Mouse (Mus musculus) lung, embryonic 15.5 days (tissue): ENCODE measurements around the gene Olfr789. TPM values are rescaled to one million over a fixed set of nuclear protein-coding genes. Genes with fewer than 3 reads are reported as not detected.

Source experiments
- ATAC-seq: fragments of 200-750 bp; cut with Nextera tagmentation; 2 replicates; pipeline ENCODE4 v1.8.0; 2017; ENCODE audit warnings: moderate number of reproducible peaks, borderline replicate concordance; ENCODE audit not compliant: low FRiP score, low TSS enrichment; ENCODE audit errors: extremely low read depth
- H3K27ac ChIP-seq: fragments of 300-500 bp; sonication (generic); 2 replicates; pipeline ENCODE4 v1.5.1; 2015; ENCODE audit warnings: moderate library complexity, mild to moderate bottlenecking, inconsistent platforms
- H3K27me3 ChIP-seq: fragments of 300-500 bp; sonication (generic); 2 replicates; pipeline ENCODE4 v1.6.1; 2015; ENCODE audit warnings: inconsistent platforms
- H3K36me3 ChIP-seq: fragments of 300-500 bp; sonication (generic); 2 replicates; pipeline ENCODE4 v1.6.1; 2015; ENCODE audit warnings: inconsistent platforms
- H3K4me1 ChIP-seq: fragments of 300-500 bp; sonication (generic); 2 replicates; pipeline ENCODE4 v1.6.1; 2015; ENCODE audit warnings: inconsistent platforms
- H3K4me2 ChIP-seq: fragments of 300-500 bp; sonication (generic); 2 replicates; pipeline ENCODE4 v1.6.1; 2015; ENCODE audit warnings: inconsistent platforms, mild to moderate bottlenecking, moderate library complexity
- H3K4me3 ChIP-seq: fragments of 300-500 bp; sonication (generic); 2 replicates; pipeline ENCODE4 v1.5.1; 2015; ENCODE audit warnings: mild to moderate bottlenecking, inconsistent platforms
- H3K9ac ChIP-seq: fragments of 300-500 bp; sonication (generic); 2 replicates; pipeline ENCODE4 v1.6.1; 2015; ENCODE audit warnings: inconsistent platforms
- H3K9me3 ChIP-seq: fragments of 300-500 bp; sonication (generic); 2 replicates; pipeline ENCODE4 v1.6.1; 2016; ENCODE audit warnings: inconsistent platforms
- WGBS: fragments of 180-500 bp; shearing (Covaris S2); methylation state at CpG from one replicate; pipeline ENCODE4 v1.1.7; 2015; 5-methylcytosine and 5-hydroxymethylcytosine counted together
- polyA plus RNA-seq: library from polyadenylated mRNA; unstranded; fragments of >200 nt; fragmentation: Nextera tagmentation; extraction: Ambion mirVana; gene quantifications from 2 replicates; pipeline ENCODE4 v1.2.1, GENCODE M21; 2015

Olfr789 gene
- polyA plus RNA-seq = not detected in 2 replicates

- Histone ChIP-seq H3K36me3 (no peaks in the 10 kb centered on the region), H3K9ac (no peak within 1 kb of the TSS), H3K4me2 (no peak within 1 kb of the TSS), H3K4me3 (no peak within 1 kb of the TSS), H3K27me3 (no peaks in the 10 kb centered on the region), H3K27ac (no peak within 1 kb of the TSS), H3K4me1 (no peaks in the 10 kb centered on the region), H3K9me3 (no peaks in the 10 kb centered on the region)
- ATAC-seq = no peak
- WGBS = 37% methylated on average over 2 of the region's 2 CpGs
Measured at GRCm38 (mm10) chr10:129484452-129484851, at the start of gene Olfr789. TSS of gene Olfr789 (plus strand) at chr10:129484752.

GRCm38 (mm10) chr10:129461562-129461961 is 23.0 kb upstream of the Olfr789 start, which contains the start of gene Olfr787:
TSS of gene Olfr787 (plus strand) at chr10:129461862.
- Histone ChIP-seq H3K9ac (no peak within 1 kb of the TSS), H3K4me1 (no peaks in the 10 kb centered on the region), H3K27ac (no peak within 1 kb of the TSS), H3K4me2 (no peak within 1 kb of the TSS), H3K36me3 (no peaks in the 10 kb centered on the region), H3K9me3 (no peaks in the 10 kb centered on the region), H3K27me3 (no peaks in the 10 kb centered on the region), H3K4me3 (no peak within 1 kb of the TSS)
- ATAC-seq = no peak
- 79% methylated on average over 3 of the region's 3 CpGs for WGBS

- Histone ChIP-seq H3K27me3 (no peaks in the 10 kb centered on the region), H3K9ac (no peak within 1 kb of the TSS), H3K36me3 (no peaks in the 10 kb centered on the region), H3K9me3 (no peaks in the 10 kb centered on the region), H3K4me1 (no peaks in the 10 kb centered on the region), H3K4me2 (no peak within 1 kb of the TSS), H3K27ac (no peak within 1 kb of the TSS), H3K4me3 (no peak within 1 kb of the TSS)
- ATAC-seq = no peak
Measured at GRCm38 (mm10) chr10:129470698-129471097, 13.9 kb upstream of the Olfr789 start, which contains the start of gene Olfr788. TSS of gene Olfr788 (plus strand) at chr10:129470998.

GRCm38 (mm10) chr10:129473256-129473655 is 11.3 kb upstream of the Olfr789 start:
- H3K27me3 ChIP-seq = no peaks in the 10 kb centered on the region
- H3K36me3 ChIP-seq = no peaks in the 10 kb centered on the region
- no peak overlapping the region for H3K27ac ChIP-seq
- no peak overlapping the region for H3K9ac ChIP-seq
- no peak for ATAC-seq
- H3K4me1 ChIP-seq = no peaks in the 10 kb centered on the region
- H3K4me3 ChIP-seq = no peak overlapping the region
- no peaks in the 10 kb centered on the region for H3K9me3 ChIP-seq
- no peak overlapping the region for H3K4me2 ChIP-seq
- 57% methylated on average over 2 of the region's 2 CpGs for WGBS

GRCm38 (mm10) chr10:129473723-129474122 is 10.8 kb upstream of the Olfr789 start:
- H3K4me2 ChIP-seq = no peak overlapping the region
- H3K27ac ChIP-seq = no peak overlapping the region
- ATAC-seq = no peak
- no peaks in the 10 kb centered on the region for H3K9me3 ChIP-seq
- H3K4me1 ChIP-seq = no peaks in the 10 kb centered on the region
- H3K27me3 ChIP-seq = no peaks in the 10 kb centered on the region
- no peak overlapping the region for H3K4me3 ChIP-seq
- H3K9ac ChIP-seq = no peak overlapping the region
- no peaks in the 10 kb centered on the region for H3K36me3 ChIP-seq

GRCm38 (mm10) chr10:129490101-129490500 is 5.5 kb downstream of the Olfr789 start:
- Histone ChIP-seq H3K9ac (no peak overlapping the region), H3K27ac (no peak overlapping the region), H3K4me3 (no peak overlapping the region), H3K4me2 (no peak overlapping the region), H3K4me1 (no peaks in the 10 kb centered on the region), H3K9me3 (no peaks in the 10 kb centered on the region), H3K36me3 (no peaks in the 10 kb centered on the region), H3K27me3 (no peaks in the 10 kb centered on the region)
- no peak for ATAC-seq
- 83% methylated on average over 2 of the region's 2 CpGs for WGBS

GRCm38 (mm10) chr10:129498192-129498591 is 13.6 kb downstream of the Olfr789 start, which contains the start of gene Olfr790:
TSS of gene Olfr790 (plus strand) at chr10:129498492.
- Histone ChIP-seq H3K4me3 (no peak within 1 kb of the TSS), H3K9me3 (no peaks in the 10 kb centered on the region), H3K27me3 (no peaks in the 10 kb centered on the region), H3K36me3 (no peaks in the 10 kb centered on the region), H3K9ac (no peak within 1 kb of the TSS), H3K27ac (no peak within 1 kb of the TSS), H3K4me1 (no peaks in the 10 kb centered on the region), H3K4me2 (no peak within 1 kb of the TSS)
- ATAC-seq = no peak

GRCm38 (mm10) chr10:129521492-129521891 is 36.9 kb downstream of the Olfr789 start, which contains the start of gene Olfr791:
TSS of gene Olfr791 (plus strand) at chr10:129521792.
- 52% methylated on average over 3 of the region's 3 CpGs for WGBS
- H3K4me1 ChIP-seq = no peaks in the 10 kb centered on the region

GRCm38 (mm10) chr10:129538862-129539261 is 54.3 kb downstream of the Olfr789 start, which contains the start of gene Olfr792:
TSS of gene Olfr792 (plus strand) at chr10:129539162.
- no peak within 1 kb of the TSS for H3K9ac ChIP-seq
- 84% methylated on average over 1 of the region's 1 CpGs for WGBS
- H3K4me1 ChIP-seq = no peaks in the 10 kb centered on the region
- H3K4me2 ChIP-seq = no peak within 1 kb of the TSS
- no peak within 1 kb of the TSS for H3K4me3 ChIP-seq
- no peaks in the 10 kb centered on the region for H3K36me3 ChIP-seq
- no peaks in the 10 kb centered on the region for H3K27me3 ChIP-seq
- H3K27ac ChIP-seq = no peak within 1 kb of the TSS
- no peaks in the 10 kb centered on the region for H3K9me3 ChIP-seq
- no peak for ATAC-seq

More at GRCm38 (mm10) chr10:129521492-129521891, 36.9 kb downstream of the Olfr789 start, which contains the start of gene Olfr791:
- Histone ChIP-seq H3K4me2 (no peak within 1 kb of the TSS), H3K27me3 (no peaks in the 10 kb centered on the region), H3K36me3 (no peaks in the 10 kb centered on the region), H3K9me3 (no peaks in the 10 kb centered on the region), H3K9ac (no peak within 1 kb of the TSS), H3K4me3 (no peak within 1 kb of the TSS), H3K27ac (no peak within 1 kb of the TSS)
- ATAC-seq = no peak

Other genes starting within 250 kb of the Olfr789 start
- not detected in 2 replicates for gene Olfr774, start 248.5 kb upstream of the Olfr789 start, polyA plus RNA-seq
- not detected in 2 replicates for gene Olfr775, start 236.3 kb upstream of the Olfr789 start, polyA plus RNA-seq
- gene Olfr776, start 225.6 kb upstream of the Olfr789 start, polyA plus RNA-seq = not detected in 2 replicates
- not detected in 2 replicates for gene Olfr777, start 213.3 kb upstream of the Olfr789 start, polyA plus RNA-seq
- gene Olfr780, start 166.6 kb upstream of the Olfr789 start, polyA plus RNA-seq = not detected in 2 replicates
- gene Olfr781, start 155.9 kb upstream of the Olfr789 start, polyA plus RNA-seq = not detected in 2 replicates
- gene Olfr782, start 135.9 kb upstream of the Olfr789 start, polyA plus RNA-seq = not detected in 2 replicates
- 0.05 and 0.06 TPM in 2 replicates for gene Olfr784, start 100.7 kb upstream of the Olfr789 start, polyA plus RNA-seq
- gene Olfr785, start 79.3 kb upstream of the Olfr789 start, polyA plus RNA-seq = not detected in 2 replicates
- gene Olfr786, start 57.4 kb upstream of the Olfr789 start, polyA plus RNA-seq = not detected in 2 replicates
- not detected in 2 replicates for gene Olfr787, start 22.9 kb upstream of the Olfr789 start, polyA plus RNA-seq
- not detected in 2 replicates for gene Olfr788, start 13.8 kb upstream of the Olfr789 start, polyA plus RNA-seq
- not detected in 2 replicates for gene Olfr790, start 13.7 kb downstream of the Olfr789 start, polyA plus RNA-seq
- not detected in 2 replicates for gene Olfr791, start 37.0 kb downstream of the Olfr789 start, polyA plus RNA-seq
- gene Olfr792, start 54.4 kb downstream of the Olfr789 start, polyA plus RNA-seq = not detected in 2 replicates
- gene Olfr794, start 82.9 kb downstream of the Olfr789 start, polyA plus RNA-seq = not detected in 2 replicates
- gene Olfr796, start 127.8 kb downstream of the Olfr789 start, polyA plus RNA-seq = not detected in 2 replicates
- not detected in 2 replicates for gene Olfr798, start 143.2 kb downstream of the Olfr789 start, polyA plus RNA-seq
- gene Olfr799, start 152.7 kb downstream of the Olfr789 start, polyA plus RNA-seq = not detected in 2 replicates
- gene Olfr800, start 172.9 kb downstream of the Olfr789 start, polyA plus RNA-seq = not detected in 2 replicates
- not detected in 2 replicates for gene Olfr801, start 189.1 kb downstream of the Olfr789 start, polyA plus RNA-seq
- gene Olfr802, start 203.4 kb downstream of the Olfr789 start, polyA plus RNA-seq = not detected in 2 replicates
- not detected in 2 replicates for gene Olfr803, start 209.5 kb downstream of the Olfr789 start, polyA plus RNA-seq
- gene Olfr804, start 218.5 kb downstream of the Olfr789 start, polyA plus RNA-seq = not detected in 2 replicates
- gene Olfr805, start 244.6 kb downstream of the Olfr789 start, polyA plus RNA-seq = not detected in 2 replicates